Mouse (Mus musculus) forebrain, embryonic 16.5 days (tissue): ENCODE measurements around the gene Gm17606. TPM values are rescaled to one million over a fixed set of nuclear protein-coding genes. Genes with fewer than 3 reads are reported as not detected.
A peak's percentile ranks its signal among the peaks of the same experiment; 100 is the strongest.

Experiments used
- ATAC-seq: fragments of 200-750 bp; cut with Nextera tagmentation; 2 replicates; pipeline ENCODE4 v1.8.0; 2017; ENCODE audit warnings: mild to moderate bottlenecking, moderate library complexity
- H3K27ac ChIP-seq: fragments of 300-500 bp; sonication (generic); 2 replicates; pipeline ENCODE4 v1.5.1; 2014; ENCODE audit warnings: low read length, control low read depth
- H3K27me3 ChIP-seq: fragments of 300-500 bp; sonication (generic); replicated peaks from 2 replicates; pipeline ENCODE4 v1.6.1; 2014; ENCODE audit warnings: low read length; ENCODE audit not compliant: control insufficient read depth, insufficient read depth
- H3K36me3 ChIP-seq: fragments of 300-500 bp; sonication (generic); 2 replicates; pipeline ENCODE4 v1.6.1; 2014; ENCODE audit not compliant: control insufficient read depth, insufficient read depth
- H3K4me1 ChIP-seq: fragments of 300-500 bp; sonication (generic); replicated peaks from 2 replicates; pipeline ENCODE4 v1.6.1; 2014; ENCODE audit warnings: low read length; ENCODE audit not compliant: control insufficient read depth, insufficient read depth
- H3K4me2 ChIP-seq: fragments of 300-500 bp; sonication (generic); 2 replicates; pipeline ENCODE4 v1.6.1; 2014; ENCODE audit warnings: mild to moderate bottlenecking, low read length, control low read depth
- H3K4me3 ChIP-seq: fragments of 300-500 bp; sonication (generic); replicated peaks from 2 replicates; pipeline ENCODE4 v1.5.1; 2014; ENCODE audit warnings: mild to moderate bottlenecking, low read length, control low read depth
- H3K9ac ChIP-seq: fragments of 300-500 bp; sonication (generic); replicated peaks from 2 replicates; pipeline ENCODE4 v1.6.1; 2014; ENCODE audit warnings: low read depth, low read length, control low read depth
- H3K9me3 ChIP-seq: fragments of 300-500 bp; sonication (generic); 2 replicates; pipeline ENCODE4 v1.6.1; 2016; ENCODE audit warnings: low read length; ENCODE audit not compliant: control insufficient read depth
- WGBS: fragments of 180-500 bp; shearing (Covaris S2); extraction: QIAGEN DNeasy Blood & Tissue Kit; methylation state at CpG from one replicate; pipeline ENCODE4 v1.1.7; 2014; 5-methylcytosine and 5-hydroxymethylcytosine counted together
- polyA plus RNA-seq: library from polyadenylated mRNA; unstranded; fragments of >200 nt; fragmentation: Nextera tagmentation; extraction: Ambion mirVana; gene quantifications from 2 replicates; pipeline ENCODE4 v1.2.1, GENCODE M21; 2015

The Gm17606 gene
- polyA plus RNA-seq, 1 experiment from 2014 or later: 1.4 TPM

- H3K27me3 ChIP-seq: no peaks in the 10 kb centered on the region
- peaks cover 8% of the 10 kb centered on the region for H3K4me1 ChIP-seq
- no peaks in the 10 kb centered on the region for H3K9me3 ChIP-seq
- H3K4me2 ChIP-seq: no peak overlapping the region
- ATAC-seq: no peak
- peaks cover 19% of the 10 kb centered on the region for H3K36me3 ChIP-seq
- H3K27ac ChIP-seq: no peak overlapping the region
- WGBS: 87% methylated on average over 4 of the region's 4 CpGs
- no peak overlapping the region for H3K4me3 ChIP-seq
- no peak overlapping the region for H3K9ac ChIP-seq
Measured at GRCm38 (mm10) chr14:54634182-54634581, 6.6 kb upstream of the Gm17606 start.

GRCm38 (mm10) chr14:54636954-54637353, 3.8 kb upstream of the Gm17606 start:
- Histone ChIP-seq H3K9me3 (no peaks in the 10 kb centered on the region), H3K4me2 (no peak overlapping the region), H3K27ac (no peak overlapping the region), H3K27me3 (no peaks in the 10 kb centered on the region), H3K4me3 (no peak overlapping the region), H3K4me1 (peaks cover 23% of the 10 kb centered on the region), H3K36me3 (peaks cover 19% of the 10 kb centered on the region), H3K9ac (no peak overlapping the region)
- WGBS: 45% methylated on average over 8 of the region's 8 CpGs
- ATAC-seq: no peak

GRCm38 (mm10) chr14:54638210-54638609, 2.5 kb upstream of the Gm17606 start:
- H3K27ac ChIP-seq: no peak overlapping the region
- peaks cover 26% of the 10 kb centered on the region for H3K4me1 ChIP-seq
- H3K9ac ChIP-seq: no peak overlapping the region
- H3K9me3 ChIP-seq: no peaks in the 10 kb centered on the region
- H3K36me3 ChIP-seq: peaks cover 22% of the 10 kb centered on the region
- WGBS: 81% methylated on average over 5 of the region's 5 CpGs
- H3K4me3 ChIP-seq: no peak overlapping the region
- no peak overlapping the region for H3K4me2 ChIP-seq
- ATAC-seq: no peak
- no peaks in the 10 kb centered on the region for H3K27me3 ChIP-seq

- H3K27me3 ChIP-seq: no peaks in the 10 kb centered on the region
- H3K4me1 ChIP-seq: peaks cover 26% of the 10 kb centered on the region
- peak overlapping the region; percentile 85 for H3K4me3 ChIP-seq
- H3K27ac ChIP-seq: no peak overlapping the region
- H3K4me2 ChIP-seq: peak overlapping the region; percentile 94
- H3K9me3 ChIP-seq: no peaks in the 10 kb centered on the region
- peaks cover 36% of the 10 kb centered on the region for H3K36me3 ChIP-seq
- H3K9ac ChIP-seq: peak overlapping the region; percentile 46
- ATAC-seq: no peak
- 13% methylated on average over 4 of the region's 4 CpGs for WGBS
Measured at GRCm38 (mm10) chr14:54640121-54640520, 631 bp upstream of the Gm17606 start.

GRCm38 (mm10) chr14:54641305-54641969, 685 bp downstream of the Gm17606 start, which contains the start of gene Cdh24:
TSS of gene Cdh24 (minus strand) at chr14:54641364.
- H3K9ac ChIP-seq: peak within 1 kb of the TSS; percentile 97
- WGBS: under 1% methylated on average over 40 of the region's 52 CpGs
- H3K4me2 ChIP-seq: peak within 1 kb of the TSS; percentile 94
- peak; percentile 95 for ATAC-seq
- peak within 1 kb of the TSS; percentile 85 for H3K4me3 ChIP-seq
- no peaks in the 10 kb centered on the region for H3K9me3 ChIP-seq
- H3K4me1 ChIP-seq: peaks cover 26% of the 10 kb centered on the region
- peak within 1 kb of the TSS; percentile 91 for H3K27ac ChIP-seq
- no peaks in the 10 kb centered on the region for H3K27me3 ChIP-seq
- peaks cover 42% of the 10 kb centered on the region for H3K36me3 ChIP-seq

GRCm38 (mm10) chr14:54642224-54642944, 1.6 kb downstream of the Gm17606 start:
- H3K4me1 ChIP-seq: peaks cover 26% of the 10 kb centered on the region
- peaks cover 47% of the 10 kb centered on the region for H3K36me3 ChIP-seq
- H3K9ac ChIP-seq: no peak overlapping the region
- H3K9me3 ChIP-seq: no peaks in the 10 kb centered on the region
- H3K4me2 ChIP-seq: no peak overlapping the region
- WGBS: 77% methylated on average over 24 of the region's 25 CpGs
- no peak overlapping the region for H3K4me3 ChIP-seq
- no peaks in the 10 kb centered on the region for H3K27me3 ChIP-seq
- ATAC-seq: no peak
- peak overlapping the region; percentile 39 for H3K27ac ChIP-seq

GRCm38 (mm10) chr14:54643011-54643410, 2.3 kb downstream of the Gm17606 start:
- H3K9me3 ChIP-seq: no peaks in the 10 kb centered on the region
- no peak overlapping the region for H3K9ac ChIP-seq
- H3K4me1 ChIP-seq: peaks cover 27% of the 10 kb centered on the region
- H3K27ac ChIP-seq: no peak overlapping the region
- no peak overlapping the region for H3K4me3 ChIP-seq
- peaks cover 52% of the 10 kb centered on the region for H3K36me3 ChIP-seq
- no peak for ATAC-seq
- H3K4me2 ChIP-seq: no peak overlapping the region
- H3K27me3 ChIP-seq: no peaks in the 10 kb centered on the region
- 75% methylated on average over 2 of the region's 2 CpGs for WGBS

- no peaks in the 10 kb centered on the region for H3K9me3 ChIP-seq
- H3K4me3 ChIP-seq: no peak overlapping the region
- H3K4me2 ChIP-seq: no peak overlapping the region
- peaks cover 29% of the 10 kb centered on the region for H3K4me1 ChIP-seq
- no peak for ATAC-seq
- H3K36me3 ChIP-seq: peaks cover 59% of the 10 kb centered on the region
- H3K9ac ChIP-seq: no peak overlapping the region
- 89% methylated on average over 9 of the region's 9 CpGs for WGBS
- no peak overlapping the region for H3K27ac ChIP-seq
- H3K27me3 ChIP-seq: no peaks in the 10 kb centered on the region
Measured at GRCm38 (mm10) chr14:54644294-54644693, 3.5 kb downstream of the Gm17606 start.

GRCm38 (mm10) chr14:54646455-54646854, 5.7 kb downstream of the Gm17606 start:
- no peak overlapping the region for H3K27ac ChIP-seq
- ATAC-seq: no peak
- WGBS: 96% methylated on average over 17 of the region's 17 CpGs
- H3K4me3 ChIP-seq: no peak overlapping the region
- H3K9me3 ChIP-seq: no peaks in the 10 kb centered on the region
- no peak overlapping the region for H3K9ac ChIP-seq
- H3K27me3 ChIP-seq: no peaks in the 10 kb centered on the region
- peaks cover 73% of the 10 kb centered on the region for H3K36me3 ChIP-seq
- no peak overlapping the region for H3K4me2 ChIP-seq
- peaks cover 35% of the 10 kb centered on the region for H3K4me1 ChIP-seq
